Mouse (Mus musculus): ENCODE results near the gene Hoxb9. TPM values are rescaled to one million over a fixed set of nuclear protein-coding genes. Genes with fewer than 3 reads are reported as not detected.

Hoxb9 gene
- polyA plus RNA-seq, 1 experiment from 2014 or later, result not detected

- H3K4me3 ChIP-seq (ENCODE audit: inconsistent target), result no peak overlapping the region
- H3K36me3 ChIP-seq (ENCODE audit: inconsistent target), result no peaks in the 10 kb centered on the region
- no peaks in the 10 kb centered on the region for H3K79me2 ChIP-seq (ENCODE audit: inconsistent target)
- H3K27ac ChIP-seq, result no peak overlapping the region
- 1% methylated on average over 23 of the region's 30 CpGs for WGBS (ENCODE audit: missing documents)
Measured at GRCm38 (mm10) chr11:96295092-96295835, 24.0 kb downstream of the Hoxb9 start.

GRCm38 (mm10) chr11:96296997-96297396, 25.7 kb downstream of the Hoxb9 start:
- no peaks in the 10 kb centered on the region for H3K36me3 ChIP-seq (ENCODE audit: inconsistent target)
- no peak overlapping the region for H3K27ac ChIP-seq
- H3K4me3 ChIP-seq (ENCODE audit: inconsistent target), result no peak overlapping the region
- no peaks in the 10 kb centered on the region for H3K79me2 ChIP-seq (ENCODE audit: inconsistent target)
- 100% methylated on average over 1 of the region's 2 CpGs for WGBS (ENCODE audit: missing documents)

- 76% methylated on average over 3 of the region's 3 CpGs for WGBS (ENCODE audit: missing documents)
- Histone ChIP-seq H3K36me3 (ENCODE audit: inconsistent target) (no peaks in the 10 kb centered on the region), H3K27ac (no peak overlapping the region)
Measured at GRCm38 (mm10) chr11:96297428-96297827, 26.2 kb downstream of the Hoxb9 start.

GRCm38 (mm10) chr11:96297968-96298635, 26.8 kb downstream of the Hoxb9 start:
- Histone ChIP-seq H3K79me2 (ENCODE audit: inconsistent target) (no peaks in the 10 kb centered on the region), H3K36me3 (ENCODE audit: inconsistent target) (no peaks in the 10 kb centered on the region), H3K27ac (no peak overlapping the region), H3K4me3 (ENCODE audit: inconsistent target) (no peak overlapping the region)
- WGBS (ENCODE audit: missing documents), result 68% methylated on average over 10 of the region's 11 CpGs

More at GRCm38 (mm10) chr11:96297428-96297827, 26.2 kb downstream of the Hoxb9 start:
- Histone ChIP-seq H3K79me2 (ENCODE audit: inconsistent target) (no peaks in the 10 kb centered on the region), H3K4me3 (ENCODE audit: inconsistent target) (no peak overlapping the region)

- whole genome bisulfite sequencing (ENCODE audit: missing documents), result 1% methylated on average over 61 of the region's 66 CpGs
- Histone ChIP-seq H3K4me3 (ENCODE audit: inconsistent target) (no peak overlapping the region), H3K36me3 (ENCODE audit: inconsistent target) (no peaks in the 10 kb centered on the region), H3K27ac (no peak overlapping the region), H3K79me2 (ENCODE audit: inconsistent target) (no peaks in the 10 kb centered on the region)
Measured at GRCm38 (mm10) chr11:96298895-96299667, 27.8 kb downstream of the Hoxb9 start.

- no peak overlapping the region for H3K4me3 ChIP-seq (ENCODE audit: inconsistent target)
- 6% methylated on average over 8 of the region's 9 CpGs for WGBS (ENCODE audit: missing documents)
- H3K79me2 ChIP-seq (ENCODE audit: inconsistent target), result no peaks in the 10 kb centered on the region
- no peak overlapping the region for H3K27ac ChIP-seq
- no peaks in the 10 kb centered on the region for H3K36me3 ChIP-seq (ENCODE audit: inconsistent target)
Measured at GRCm38 (mm10) chr11:96299781-96300180, 28.5 kb downstream of the Hoxb9 start.

GRCm38 (mm10) chr11:96300354-96301063, 29.3 kb downstream of the Hoxb9 start:
- H3K27ac ChIP-seq, result no peak overlapping the region
- 27% methylated on average over 31 of the region's 35 CpGs for WGBS (ENCODE audit: missing documents)
- H3K79me2 ChIP-seq (ENCODE audit: inconsistent target), result no peaks in the 10 kb centered on the region
- H3K36me3 ChIP-seq (ENCODE audit: inconsistent target), result no peaks in the 10 kb centered on the region
- H3K4me3 ChIP-seq (ENCODE audit: inconsistent target), result no peak overlapping the region

- no peak overlapping the region for H3K4me3 ChIP-seq (ENCODE audit: inconsistent target)
- H3K79me2 ChIP-seq (ENCODE audit: inconsistent target), result no peaks in the 10 kb centered on the region
- WGBS (ENCODE audit: missing documents), result 81% methylated on average over 10 of the region's 10 CpGs
Measured at GRCm38 (mm10) chr11:96301064-96301431, 29.8 kb downstream of the Hoxb9 start.

GRCm38 (mm10) chr11:96301837-96302236, 30.6 kb downstream of the Hoxb9 start:
- no peak overlapping the region for H3K4me3 ChIP-seq (ENCODE audit: inconsistent target)
- WGBS (ENCODE audit: missing documents), result 79% methylated on average over 15 of the region's 15 CpGs
- no peaks in the 10 kb centered on the region for H3K79me2 ChIP-seq (ENCODE audit: inconsistent target)

More at GRCm38 (mm10) chr11:96301064-96301431, 29.8 kb downstream of the Hoxb9 start:
- Histone ChIP-seq H3K36me3 (ENCODE audit: inconsistent target) (no peaks in the 10 kb centered on the region), H3K27ac (no peak overlapping the region)

GRCm38 (mm10) chr11:96302381-96303150, 31.3 kb downstream of the Hoxb9 start:
- H3K4me3 ChIP-seq (ENCODE audit: inconsistent target), result no peak overlapping the region
- 78% methylated on average over 23 of the region's 23 CpGs for WGBS (ENCODE audit: missing documents)
- no peaks in the 10 kb centered on the region for H3K36me3 ChIP-seq (ENCODE audit: inconsistent target)
- no peak overlapping the region for H3K27ac ChIP-seq
- no peaks in the 10 kb centered on the region for H3K79me2 ChIP-seq (ENCODE audit: inconsistent target)

More at GRCm38 (mm10) chr11:96301837-96302236, 30.6 kb downstream of the Hoxb9 start:
- H3K27ac ChIP-seq, result no peak overlapping the region
- no peaks in the 10 kb centered on the region for H3K36me3 ChIP-seq (ENCODE audit: inconsistent target)

- Histone ChIP-seq H3K27ac (no peak within 1 kb of the TSS), H3K4me3 (ENCODE audit: inconsistent target) (no peak within 1 kb of the TSS), H3K79me2 (ENCODE audit: inconsistent target) (no peaks in the 10 kb centered on the region), H3K36me3 (ENCODE audit: inconsistent target) (no peaks in the 10 kb centered on the region)
- under 1% methylated on average over 67 of the region's 69 CpGs for WGBS (ENCODE audit: missing documents)
Measured at GRCm38 (mm10) chr11:96303151-96304099, 32.2 kb downstream of the Hoxb9 start, which contains the start of gene Hoxb5. Gene Hoxb5, plus strand, starts transcription at chr11:96303336.

- no peak overlapping the region for H3K4me3 ChIP-seq (ENCODE audit: inconsistent target)
- 23% methylated on average over 37 of the region's 38 CpGs for WGBS (ENCODE audit: missing documents)
- H3K36me3 ChIP-seq (ENCODE audit: inconsistent target), result no peaks in the 10 kb centered on the region
- no peak overlapping the region for H3K27ac ChIP-seq
- no peaks in the 10 kb centered on the region for H3K79me2 ChIP-seq (ENCODE audit: inconsistent target)
Measured at GRCm38 (mm10) chr11:96304381-96305195, 33.3 kb downstream of the Hoxb9 start.

Measured in macrophage (primary cell).